Mouse (Mus musculus) midbrain, embryonic 11.5 days (tissue): Measurements from ENCODE around the gene Olfr738. TPM values are rescaled to one million over a fixed set of nuclear protein-coding genes. Genes with fewer than 3 reads are reported as not detected.

Experiments used
- ATAC-seq: fragments of 200-750 bp; cut with Nextera tagmentation; 2 replicates; pipeline ENCODE4 v1.8.0; 2017; ENCODE audit warnings: moderate TSS enrichment, moderate library complexity; ENCODE audit not compliant: low FRiP score
- DNase-seq: peaks from one replicate; pipeline ENCODE4 v3.0.0; 2015; ENCODE audit warnings: low spot score; ENCODE audit errors: missing footprints
- H3K27ac ChIP-seq: fragments of 300-500 bp; sonication (generic); 2 replicates; pipeline ENCODE4 v1.5.1; 2014; ENCODE audit warnings: low read depth, low read length
- H3K27me3 ChIP-seq: fragments of 300-500 bp; sonication (generic); 2 replicates; pipeline ENCODE4 v1.6.1; 2014; ENCODE audit warnings: mild to moderate bottlenecking, low read length, moderate library complexity, mixed read lengths; ENCODE audit not compliant: control insufficient read depth, insufficient read depth
- H3K36me3 ChIP-seq: fragments of 300-500 bp; sonication (generic); 2 replicates; pipeline ENCODE4 v1.6.1; 2014; ENCODE audit warnings: mild to moderate bottlenecking, low read length, moderate library complexity, mixed read lengths; ENCODE audit not compliant: control insufficient read depth, insufficient read depth
- H3K4me1 ChIP-seq: fragments of 300-500 bp; sonication (generic); 2 replicates; pipeline ENCODE4 v1.6.1; 2014; ENCODE audit warnings: low read length; ENCODE audit not compliant: control insufficient read depth, insufficient read depth
- H3K4me2 ChIP-seq: fragments of 300-500 bp; sonication (generic); 2 replicates; pipeline ENCODE4 v1.6.1; 2014; ENCODE audit warnings: mild to moderate bottlenecking, moderate library complexity
- H3K4me3 ChIP-seq: fragments of 300-500 bp; sonication (generic); 2 replicates; pipeline ENCODE4 v1.5.1; 2014; ENCODE audit warnings: low read depth, low read length
- H3K9ac ChIP-seq: fragments of 300-500 bp; sonication (generic); 2 replicates; pipeline ENCODE4 v1.6.1; 2014; ENCODE audit warnings: low read length
- H3K9me3 ChIP-seq: fragments of 300-500 bp; sonication (generic); 2 replicates; pipeline ENCODE4 v1.6.1; 2016; ENCODE audit warnings: low read length; ENCODE audit not compliant: control insufficient read depth
- WGBS: fragments of 180-500 bp; shearing (Covaris S2); extraction: QIAGEN DNeasy Blood & Tissue Kit; methylation state at CpG from one replicate; pipeline ENCODE4 v1.1.7; 2014; 5-methylcytosine and 5-hydroxymethylcytosine counted together
- polyA plus RNA-seq: library from polyadenylated mRNA; unstranded; fragments of >200 nt; fragmentation: Nextera tagmentation; extraction: Ambion mirVana; gene quantifications from 2 replicates; pipeline ENCODE4 v1.2.1, GENCODE M21; 2014

Olfr738 gene
- not detected in 2 replicates for polyA plus RNA-seq

GRCm38 (mm10) chr14:50407268-50407667 lies at the start of gene Olfr738:
Olfr738 (plus strand) TSS chr14:50407568.
- H3K36me3 ChIP-seq: no peaks in the 10 kb centered on the region
- H3K4me2 ChIP-seq: no peak within 1 kb of the TSS
- ATAC-seq (no peak), DNase-seq (no peak)
- H3K4me3 ChIP-seq: no peak within 1 kb of the TSS
- no peaks in the 10 kb centered on the region for H3K4me1 ChIP-seq
- no peaks in the 10 kb centered on the region for H3K27me3 ChIP-seq
- H3K27ac ChIP-seq: no peak within 1 kb of the TSS
- no peak within 1 kb of the TSS for H3K9ac ChIP-seq
- H3K9me3 ChIP-seq: no peaks in the 10 kb centered on the region
- 85% methylated on average over 1 of the region's 1 CpGs for WGBS

GRCm38 (mm10) chr14:50357593-50357992 lies 49.8 kb upstream of the Olfr738 start, which contains the start of gene Tlr11:
Tlr11 (plus strand) TSS chr14:50357914.
- Histone ChIP-seq H3K4me1 (no peaks in the 10 kb centered on the region), H3K9me3 (no peaks in the 10 kb centered on the region), H3K4me3 (no peak within 1 kb of the TSS), H3K9ac (no peak within 1 kb of the TSS), H3K27me3 (no peaks in the 10 kb centered on the region), H3K36me3 (no peaks in the 10 kb centered on the region), H3K27ac (no peak within 1 kb of the TSS), H3K4me2 (no peak within 1 kb of the TSS)
- DNase-seq (no peak), ATAC-seq (no peak)
- WGBS: 85% methylated on average over 2 of the region's 2 CpGs

GRCm38 (mm10) chr14:50360480-50360879 lies 46.9 kb upstream of the Olfr738 start:
- 94% methylated on average over 3 of the region's 3 CpGs for WGBS

GRCm38 (mm10) chr14:50363561-50363960 lies 43.8 kb upstream of the Olfr738 start:
- Histone ChIP-seq H3K4me3 (no peak overlapping the region), H3K27me3 (no peaks in the 10 kb centered on the region), H3K27ac (no peak overlapping the region), H3K4me1 (no peaks in the 10 kb centered on the region), H3K9me3 (no peaks in the 10 kb centered on the region), H3K9ac (no peak overlapping the region), H3K36me3 (no peaks in the 10 kb centered on the region), H3K4me2 (no peak overlapping the region)
- ATAC-seq: no peak
- no peak for DNase-seq
- 86% methylated on average over 2 of the region's 2 CpGs for WGBS

More at GRCm38 (mm10) chr14:50360480-50360879, 46.9 kb upstream of the Olfr738 start:
- no peaks in the 10 kb centered on the region for H3K27me3 ChIP-seq
- no peaks in the 10 kb centered on the region for H3K9me3 ChIP-seq
- H3K4me2 ChIP-seq: no peak overlapping the region
- no peak for DNase-seq
- H3K27ac ChIP-seq: no peak overlapping the region
- ATAC-seq: no peak
- no peaks in the 10 kb centered on the region for H3K4me1 ChIP-seq
- H3K4me3 ChIP-seq: no peak overlapping the region
- H3K9ac ChIP-seq: no peak overlapping the region
- H3K36me3 ChIP-seq: no peaks in the 10 kb centered on the region

GRCm38 (mm10) chr14:50380863-50381262 lies 26.5 kb upstream of the Olfr738 start, which contains the start of gene Olfr736:
Olfr736 (plus strand) TSS chr14:50381163.
- ATAC-seq (no peak), DNase-seq (peak; percentile 83)
- no peak within 1 kb of the TSS for H3K4me2 ChIP-seq
- no peaks in the 10 kb centered on the region for H3K4me1 ChIP-seq
- no peaks in the 10 kb centered on the region for H3K9me3 ChIP-seq
- no peaks in the 10 kb centered on the region for H3K27me3 ChIP-seq
- H3K36me3 ChIP-seq: no peaks in the 10 kb centered on the region
- no peak within 1 kb of the TSS for H3K4me3 ChIP-seq
- H3K9ac ChIP-seq: no peak within 1 kb of the TSS
- no peak within 1 kb of the TSS for H3K27ac ChIP-seq
- WGBS: 89% methylated on average over 2 of the region's 2 CpGs

- H3K9me3 ChIP-seq: no peaks in the 10 kb centered on the region
- H3K4me3 ChIP-seq: no peak within 1 kb of the TSS
- no peak for ATAC-seq
- no peak for DNase-seq
- no peak within 1 kb of the TSS for H3K27ac ChIP-seq
- no peak within 1 kb of the TSS for H3K4me2 ChIP-seq
- 77% methylated on average over 2 of the region's 2 CpGs for whole genome bisulfite sequencing
- no peaks in the 10 kb centered on the region for H3K27me3 ChIP-seq
- no peak within 1 kb of the TSS for H3K9ac ChIP-seq
- no peaks in the 10 kb centered on the region for H3K4me1 ChIP-seq
- H3K36me3 ChIP-seq: no peaks in the 10 kb centered on the region
Measured at GRCm38 (mm10) chr14:50418326-50418725, 11.0 kb downstream of the Olfr738 start, which contains the start of gene Olfr739. Olfr739 (plus strand) TSS chr14:50418626.

GRCm38 (mm10) chr14:50445245-50445644 lies 37.9 kb downstream of the Olfr738 start, which contains the start of gene Olfr740:
Olfr740 (plus strand) TSS chr14:50445545.
- H3K27ac ChIP-seq: no peak within 1 kb of the TSS
- H3K4me1 ChIP-seq: no peaks in the 10 kb centered on the region
- H3K9me3 ChIP-seq: no peaks in the 10 kb centered on the region
- no peaks in the 10 kb centered on the region for H3K36me3 ChIP-seq
- no peak within 1 kb of the TSS for H3K4me2 ChIP-seq
- ATAC-seq (no peak), DNase-seq (no peak)
- H3K4me3 ChIP-seq: no peak within 1 kb of the TSS
- WGBS: 77% methylated on average over 3 of the region's 3 CpGs
- no peak within 1 kb of the TSS for H3K9ac ChIP-seq
- H3K27me3 ChIP-seq: no peaks in the 10 kb centered on the region

Other genes starting within 250 kb of the Olfr738 start
- gene Olfr730, start 219.4 kb upstream of the Olfr738 start, polyA plus RNA-seq: not detected in 2 replicates
- gene Olfr731, start 165.7 kb upstream of the Olfr738 start, polyA plus RNA-seq: not detected in 2 replicates
- gene Olfr732, start 123.4 kb upstream of the Olfr738 start, polyA plus RNA-seq: not detected in 2 replicates
- not detected in 2 replicates for gene Olfr733, start 106.0 kb upstream of the Olfr738 start, polyA plus RNA-seq
- not detected in 2 replicates for gene Olfr734, start 80.8 kb upstream of the Olfr738 start, polyA plus RNA-seq
- not detected in 2 replicates for gene Olfr735, start 58.7 kb upstream of the Olfr738 start, polyA plus RNA-seq
- gene Tlr11, start 49.7 kb upstream of the Olfr738 start, polyA plus RNA-seq: not detected in 2 replicates
- not detected in 2 replicates for gene Olfr736, start 26.4 kb upstream of the Olfr738 start, polyA plus RNA-seq
- not detected in 2 replicates for gene Olfr739, start 11.1 kb downstream of the Olfr738 start, polyA plus RNA-seq
- gene Olfr740, start 38.0 kb downstream of the Olfr738 start, polyA plus RNA-seq: not detected in 2 replicates
- gene Olfr741, start 65.2 kb downstream of the Olfr738 start, polyA plus RNA-seq: not detected in 2 replicates
- gene Olfr742, start 96.0 kb downstream of the Olfr738 start, polyA plus RNA-seq: not detected in 2 replicates
- not detected in 2 replicates for gene Olfr743, start 114.3 kb downstream of the Olfr738 start, polyA plus RNA-seq
- gene Olfr744, start 207.3 kb downstream of the Olfr738 start, polyA plus RNA-seq: not detected in 2 replicates
- gene Olfr745, start 231.8 kb downstream of the Olfr738 start, polyA plus RNA-seq: not detected in 2 replicates
- not detected in 2 replicates for gene Olfr746, start 239.5 kb downstream of the Olfr738 start, polyA plus RNA-seq